Mouse (Mus musculus): Measurements from ENCODE around the gene Bend7.

- no peak for TF ChIP-seq CTCF (IDR thresholded peaks at IDR 0.05; ENCODE audit: low read depth)
- TF ChIP-seq EP300 (IDR thresholded peaks at IDR 0.05; ENCODE audit: low read depth): no peak
Measured at GRCm38 (mm10) chr2:4791646-4792045, 74.0 kb downstream of the Bend7 start.

Measured in liver, embryonic 14.5 days (tissue).